Mouse (Mus musculus): Measurements from ENCODE around the gene Ldlr.

DNA sequence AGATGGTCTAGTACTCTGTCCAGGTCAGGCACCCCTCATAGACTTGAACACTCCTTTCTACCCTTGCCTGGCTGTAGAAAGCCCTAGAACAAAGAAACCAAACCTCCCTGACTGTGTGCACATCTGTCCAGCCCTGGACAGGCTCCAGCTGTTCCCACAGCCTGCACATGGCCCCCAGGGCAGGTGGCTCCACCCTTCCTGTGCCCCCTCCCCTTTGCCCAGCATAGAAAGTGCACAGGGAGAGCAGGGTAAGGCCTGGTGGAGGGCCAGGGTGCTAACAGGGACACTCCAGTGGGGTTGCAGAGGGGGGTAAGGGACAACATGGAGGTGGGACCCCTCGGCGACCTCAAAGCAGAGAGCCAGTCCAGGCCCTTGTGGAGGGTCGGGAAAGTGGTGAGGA is 73.0 kb downstream of the Ldlr start:
- TF ChIP-seq POLR2A (IDR thresholded peaks at IDR 0.05; ENCODE audit: extremely low read depth, insufficient read depth, low read length) (no peak), CTCF (IDR thresholded peaks at IDR 0.05; ENCODE audit: extremely low read depth, insufficient read depth, low read length) (no peak)

Measured in cortical plate, adult 2 months (tissue).